Mouse (Mus musculus) testis, adult 2 months (tissue): ENCODE data around the gene Tmcc3. TPM values are rescaled to one million over a fixed set of nuclear protein-coding genes. Genes with fewer than 3 reads are reported as not detected.

Source experiments
- H3K27ac ChIP-seq: fragments of 200-500 bp; 2 replicates; pipeline ENCODE4 v1.5.1; 2012; ENCODE audit warnings: low read depth, low read length; ENCODE audit not compliant: control insufficient read depth, insufficient read depth
- H3K27me3 ChIP-seq: fragments of 200-500 bp; 2 replicates; pipeline ENCODE4 v1.6.1; 2012; ENCODE audit warnings: mild to moderate bottlenecking, low read length, moderate library complexity; ENCODE audit not compliant: control insufficient read depth, insufficient read depth
- H3K36me3 ChIP-seq: fragments of 200-500 bp; 2 replicates; pipeline ENCODE4 v1.6.1; 2012; ENCODE audit warnings: mild to moderate bottlenecking, low read length; ENCODE audit not compliant: control insufficient read depth, insufficient read depth
- H3K4me1 ChIP-seq: fragments of 200-500 bp; 2 replicates; pipeline ENCODE4 v1.6.1; 2012; ENCODE audit warnings: low read length; ENCODE audit not compliant: control insufficient read depth, insufficient read depth
- H3K4me3 ChIP-seq: fragments of 200-500 bp; 2 replicates; pipeline ENCODE4 v1.5.1; 2012; ENCODE audit warnings: low read depth, mild to moderate bottlenecking, low read length, moderate library complexity, mixed read lengths; ENCODE audit not compliant: control insufficient read depth
- CTCF ChIP-seq: fragments of 200-500 bp; IDR thresholded peaks from 2 replicates; pipeline ENCODE4 v1.5.1; 2012; ENCODE audit warnings: low read depth, mild to moderate bottlenecking, inconsistent platforms, low read length, moderate library complexity; ENCODE audit not compliant: control insufficient read depth, insufficient read depth, insufficient replicate concordance
- POLR2A ChIP-seq: fragments of 200-500 bp; IDR thresholded peaks from 2 replicates; pipeline ENCODE4 v1.6.1; 2012; ENCODE audit warnings: low read depth, mild to moderate bottlenecking, inconsistent platforms, low read length, moderate library complexity; ENCODE audit not compliant: control insufficient read depth
- polyA plus RNA-seq: library from polyadenylated mRNA; depleted of rRNA; stranded (reverse); fragments of >200 nt; gene quantifications from 2 replicates; pipeline ENCODE4 v1.2.3, GENCODE M21; 2012

Tmcc3 gene
- polyA plus RNA-seq, 1 experiment = 5.7 TPM

DNA sequence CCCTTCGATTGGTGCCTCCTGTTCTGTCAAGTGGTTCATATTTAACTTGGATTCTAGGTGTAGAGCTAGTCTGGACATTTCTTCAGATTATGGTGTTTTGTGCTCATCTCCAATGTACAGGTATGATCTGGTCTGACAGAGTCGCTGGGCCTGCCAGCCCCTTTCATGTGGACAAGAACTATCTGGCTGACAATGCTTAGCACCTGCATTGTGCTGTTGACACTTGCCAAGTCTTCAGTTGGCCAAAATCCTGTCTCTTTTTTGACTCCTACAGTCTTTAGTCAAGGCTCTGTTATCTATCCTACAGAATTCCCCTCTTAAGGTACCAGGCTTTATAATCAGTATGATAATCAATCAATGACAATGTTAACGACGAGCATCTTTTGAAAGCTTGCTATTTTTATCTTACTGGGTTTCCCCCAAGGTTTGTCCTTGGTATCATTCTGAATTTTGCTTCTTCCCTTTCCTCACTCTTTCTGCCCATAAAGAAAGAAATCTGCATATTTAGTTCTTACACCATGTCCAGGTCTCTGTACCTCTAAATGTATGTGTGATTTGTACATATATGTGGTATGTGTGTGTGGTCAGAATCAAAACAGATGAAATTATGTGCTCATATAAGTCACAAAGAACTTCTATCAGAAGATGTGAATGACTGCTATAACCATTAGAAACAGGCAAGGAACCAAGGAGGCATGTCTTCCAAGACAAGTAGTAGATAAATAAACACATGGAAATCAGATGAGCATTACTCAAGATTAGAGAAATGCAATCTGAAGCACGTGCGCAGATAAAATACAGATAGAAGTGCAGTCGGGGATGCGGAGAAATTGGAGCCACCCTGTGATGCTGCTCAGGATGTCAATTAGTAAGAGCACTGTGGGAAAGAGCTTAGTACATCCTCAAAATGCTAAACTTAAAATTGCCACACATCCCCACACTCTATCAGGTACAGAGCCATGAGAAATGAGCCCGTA is 41.4 kb downstream of the Tmcc3 start:
- no peaks in the 10 kb centered on the region for H3K4me1 ChIP-seq
- no peak overlapping the region for H3K27ac ChIP-seq
- H3K36me3 ChIP-seq = no peaks in the 10 kb centered on the region
- no peak for TF ChIP-seq CTCF
- no peak for TF ChIP-seq POLR2A
- no peaks in the 10 kb centered on the region for H3K27me3 ChIP-seq
- no peak overlapping the region for H3K4me3 ChIP-seq

DNA sequence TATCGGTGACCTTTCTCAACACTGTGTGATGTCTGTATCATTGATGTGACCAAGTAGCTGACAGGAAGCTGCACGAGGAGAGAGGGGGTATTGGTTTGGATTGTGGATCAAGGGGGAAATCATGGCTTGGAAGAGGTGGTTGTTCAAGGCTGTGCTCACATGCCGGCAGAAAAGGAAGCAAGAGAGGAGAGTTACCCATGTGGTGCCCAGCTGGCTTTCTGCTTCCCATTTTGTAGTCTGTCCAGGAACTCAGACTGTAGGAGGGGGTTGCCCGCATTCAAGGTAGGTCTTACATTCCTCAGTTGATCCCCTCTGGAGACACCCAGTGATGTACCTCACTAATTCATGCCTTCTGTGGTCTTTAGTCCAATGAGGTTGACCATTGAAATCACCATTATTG is 42.3 kb downstream of the Tmcc3 start:
- no peak overlapping the region for H3K4me3 ChIP-seq
- TF ChIP-seq POLR2A (no peak), CTCF (no peak)
- no peaks in the 10 kb centered on the region for H3K27me3 ChIP-seq
- H3K27ac ChIP-seq = no peak overlapping the region
- no peaks in the 10 kb centered on the region for H3K4me1 ChIP-seq
- H3K36me3 ChIP-seq = no peaks in the 10 kb centered on the region

GRCm38 (mm10) chr10:94354427-94354826 is 42.7 kb downstream of the Tmcc3 start:
- H3K36me3 ChIP-seq = no peaks in the 10 kb centered on the region
- no peaks in the 10 kb centered on the region for H3K27me3 ChIP-seq
- no peak overlapping the region for H3K27ac ChIP-seq
- no peaks in the 10 kb centered on the region for H3K4me1 ChIP-seq
- no peak overlapping the region for H3K4me3 ChIP-seq
- TF ChIP-seq POLR2A (no peak), CTCF (no peak)

DNA sequence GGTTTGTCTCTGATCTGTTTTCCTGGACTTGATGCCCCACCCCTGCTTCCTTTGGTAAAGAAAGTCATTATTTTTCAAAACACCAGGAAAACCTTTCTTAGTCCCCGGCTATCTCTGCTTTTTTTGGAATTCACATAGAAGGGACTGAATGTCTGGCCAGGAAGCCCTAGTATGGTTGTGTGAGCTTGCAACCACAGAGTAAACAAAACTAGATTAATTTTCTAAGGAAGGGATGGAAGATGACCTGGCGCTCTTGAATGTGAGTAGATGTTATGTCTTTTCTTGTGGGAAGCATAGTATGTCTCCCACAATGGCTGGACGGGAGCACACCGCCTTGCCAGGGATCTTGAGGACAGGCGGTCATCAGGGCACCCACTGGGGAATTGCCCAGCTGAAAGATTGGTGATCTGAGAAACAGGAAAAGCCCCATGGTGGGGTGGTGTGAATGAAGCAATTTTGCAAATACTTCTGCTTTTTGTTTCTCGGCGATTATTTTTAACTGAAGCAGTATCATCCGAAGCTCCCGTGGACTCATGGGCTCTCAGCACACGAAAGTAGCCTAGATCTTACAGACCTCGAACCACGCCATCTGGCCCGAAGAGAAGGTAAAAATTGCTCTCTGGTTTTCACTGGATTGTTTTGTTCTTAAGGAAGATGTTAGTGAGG is 44.9 kb downstream of the Tmcc3 start:
- TF ChIP-seq CTCF (no peak), POLR2A (no peak)

DNA sequence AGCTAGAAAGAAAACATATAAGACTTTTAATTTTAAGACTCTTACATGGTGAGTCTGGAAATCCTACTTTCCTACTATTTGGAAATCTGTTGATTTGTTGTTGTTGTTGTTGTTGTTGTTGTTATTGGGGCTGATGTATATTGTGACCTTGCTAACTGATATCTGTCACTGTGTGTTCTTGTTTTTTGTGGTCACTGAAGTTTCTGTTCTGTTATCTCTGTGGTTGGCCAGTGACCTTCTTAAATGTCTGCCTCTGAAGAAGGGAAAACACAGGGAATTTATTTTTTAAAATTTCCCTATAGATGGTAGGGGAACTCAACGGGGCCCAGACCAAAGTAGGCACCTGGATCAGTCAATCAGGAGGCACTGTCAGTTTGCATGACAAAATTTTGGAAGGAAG is 48.9 kb downstream of the Tmcc3 start:
- TF ChIP-seq POLR2A (no peak), CTCF (no peak)
- Histone ChIP-seq H3K36me3 (no peaks in the 10 kb centered on the region), H3K4me1 (no peaks in the 10 kb centered on the region), H3K4me3 (no peak overlapping the region), H3K27ac (no peak overlapping the region), H3K27me3 (no peaks in the 10 kb centered on the region)

More for the DNA sequence above, 44.9 kb downstream of the Tmcc3 start:
- H3K4me1 ChIP-seq = no peaks in the 10 kb centered on the region
- H3K36me3 ChIP-seq = no peaks in the 10 kb centered on the region
- no peak overlapping the region for H3K27ac ChIP-seq
- H3K4me3 ChIP-seq = no peak overlapping the region
- no peaks in the 10 kb centered on the region for H3K27me3 ChIP-seq

DNA sequence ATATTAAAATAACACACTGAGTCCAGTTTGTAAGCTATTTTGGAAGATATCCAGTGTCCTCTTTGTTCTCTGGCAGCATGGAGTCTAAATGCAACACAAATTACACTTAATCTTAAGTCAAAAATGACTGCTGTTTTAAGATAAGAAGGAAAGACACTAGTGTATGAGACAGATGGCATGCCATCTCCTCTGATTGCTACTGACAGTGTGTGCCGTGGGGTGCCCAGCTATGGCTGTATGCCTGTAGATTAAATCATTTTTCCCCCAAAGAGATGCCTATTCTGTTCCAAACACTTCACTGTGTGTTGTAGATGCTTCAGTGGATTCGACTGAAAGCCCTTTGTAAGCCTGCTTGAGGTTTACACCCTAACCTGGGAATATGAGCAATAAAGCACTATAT is 59.5 kb downstream of the Tmcc3 start:
- H3K4me3 ChIP-seq = no peak overlapping the region
- no peaks in the 10 kb centered on the region for H3K36me3 ChIP-seq
- TF ChIP-seq CTCF (no peak), POLR2A (no peak)
- no peak overlapping the region for H3K27ac ChIP-seq
- no peaks in the 10 kb centered on the region for H3K4me1 ChIP-seq
- no peaks in the 10 kb centered on the region for H3K27me3 ChIP-seq

- H3K4me1 ChIP-seq = peaks cover 8% of the 10 kb centered on the region
- TF ChIP-seq CTCF (no peak), POLR2A (no peak)
- no peaks in the 10 kb centered on the region for H3K27me3 ChIP-seq
- no peak overlapping the region for H3K4me3 ChIP-seq
- H3K36me3 ChIP-seq = no peaks in the 10 kb centered on the region
- no peak overlapping the region for H3K27ac ChIP-seq
Observed at GRCm38 (mm10) chr10:94376941-94377340, 65.2 kb downstream of the Tmcc3 start.
